Mouse (Mus musculus) ES-E14 (cell line): ENCODE measurements around the gene Spg20.

Experiments used
- HCFC1 ChIP-seq: IDR thresholded peaks from 2 replicates; pipeline ENCODE4 v1.6.1; 2012; ENCODE audit warnings: low read length, inconsistent platforms, borderline replicate concordance; ENCODE audit not compliant: insufficient read depth
- MAFK ChIP-seq: IDR thresholded peaks from 2 replicates; pipeline ENCODE4 v1.6.1; 2014; ENCODE audit warnings: mild to moderate bottlenecking, low read depth, low read length, inconsistent platforms; ENCODE audit not compliant: insufficient read depth
- ZC3H11A ChIP-seq: IDR thresholded peaks from 2 replicates; pipeline ENCODE4 v1.6.1; 2012; ENCODE audit warnings: low read depth, mild to moderate bottlenecking, inconsistent platforms, low read length, borderline replicate concordance
- ZNF384 ChIP-seq: IDR thresholded peaks from 2 replicates; pipeline ENCODE4 v1.6.1; 2012; ENCODE audit warnings: low read depth, low read length, inconsistent platforms

GRCm38 (mm10) chr3:55161144-55161543 lies 49.2 kb downstream of the Spg20 start:
- TF ChIP-seq MAFK (no peak), HCFC1 (no peak), ZNF384 (no peak), ZC3H11A (no peak)
